8 mouse cellular contexts compared by ENCODE assay signal in genomic region chr17:27202919-27203357, GRCm38 (mm10). TPM values are rescaled to one million over a fixed set of nuclear protein-coding genes. Genes with fewer than 3 reads are reported as not detected.
DNase-seq lines count a peak whose midpoint lies in the region; ATAC-seq and TF ChIP-seq lines count a peak whose summit lies in the region.

No protein-coding gene starts in this region.

- no peak for ATAC-seq in heart, embryonic 14.5 days (ENCODE audit: insufficient number of reproducible peaks, insufficient read depth, low FRiP score, low read depth)
- ATAC-seq in hindbrain, embryonic 13.5 days (ENCODE audit: low FRiP score): no peak
- no peak for ATAC-seq in midbrain, embryonic 13.5 days

- H3K4me3 ChIP-seq in heart, embryonic 14.5 days (ENCODE audit: control insufficient read depth in 1 of 2, insufficient read depth in 1 of 2, low read depth in 1 of 2, low read length in 2 of 2): peak overlapping the region; percentile 83 to 96
- H3K4me3 ChIP-seq in MEL (ENCODE audit: control insufficient read depth in 1 of 2, insufficient read depth in 1 of 2, low read depth in 2 of 2, low read length in 2 of 2): peak overlapping the region; percentile 83 to 98
- peak overlapping the region; percentile 93 for H3K4me3 ChIP-seq in hindbrain, embryonic 13.5 days
- peak overlapping the region; percentile 90 for H3K4me3 ChIP-seq in midbrain, embryonic 13.5 days (replicated peaks)

- peak overlapping the region; percentile 95 for H3K4me2 ChIP-seq in heart, embryonic 14.5 days (ENCODE audit: low read length)
- peak overlapping the region; percentile 92 for H3K4me2 ChIP-seq in hindbrain, embryonic 13.5 days
- peak overlapping the region; percentile 94 for H3K4me2 ChIP-seq in midbrain, embryonic 13.5 days (replicated peaks)

- peaks cover 45% of the 10 kb centered on the region for H3K36me3 ChIP-seq in heart, embryonic 14.5 days (ENCODE audit: control insufficient read depth, insufficient read depth, low read length)
- peaks cover 0 to 10% of the 10 kb centered on the region in 2 experiments; a peak in 3 of 4 replicates for H3K36me3 ChIP-seq in MEL (ENCODE audit: control insufficient read depth in 1 of 2, insufficient read depth in 2 of 2, low read length in 2 of 2)
- H3K36me3 ChIP-seq in hindbrain, embryonic 13.5 days: peaks cover 39% of the 10 kb centered on the region
- H3K36me3 ChIP-seq in midbrain, embryonic 13.5 days: peaks cover 43% of the 10 kb centered on the region

- TF ChIP-seq RAD21 in MEL (IDR thresholded peaks at IDR 0.05; ENCODE audit: low read depth, low read length): no peak

- intact Hi-C loops in heart, postnatal 10 days (cut with DNase I): loop anchor here (5.0 kb wide), 2 partner anchors 171 to 961 kb away; partner anchors contain the start of gene Fam234a
- intact Hi-C loops in gastrocnemius, postnatal 14 days (cut with DNase I; ENCODE audit: low total_unique reads): no loop called here

- H3K27ac ChIP-seq in heart, embryonic 14.5 days (replicated peaks in 1 of 2; ENCODE audit: control insufficient read depth in 1 of 2, insufficient read depth in 1 of 2, low read depth in 2 of 2, low read length in 2 of 2): peak overlapping the region in 1 of 2 experiments; percentile 93; a peak in 1 of 4 replicates
- H3K27ac ChIP-seq in MEL (ENCODE audit: control insufficient read depth, low read depth, low read length): peak overlapping the region; percentile 67
- peak overlapping the region; percentile 98 for H3K27ac ChIP-seq in hindbrain, embryonic 13.5 days
- peak overlapping the region; percentile 98 for H3K27ac ChIP-seq in midbrain, embryonic 13.5 days

- no peak for TF ChIP-seq CTCF in MEL (IDR thresholded peaks at IDR 0.05 in 2 of 3, conservative IDR thresholded peaks at IDR 0.05 in 1 of 3; ENCODE audit: control insufficient read depth in 1 of 3, insufficient read depth in 1 of 3, low read depth in 2 of 3, low read length in 3 of 3, poor library complexity in 1 of 3, severe bottlenecking in 1 of 3)

- DNase-seq in heart, postnatal 10 days: no peak
- DNase-seq in MEL (ENCODE audit: low read depth, low spot score): peak; percentile 64
- DNase-seq in embryo, embryonic 11 days: no peak
- DNase-seq in adrenal gland, postnatal 10 days: no peak
- DNase-seq in gastrocnemius, postnatal 14 days: no peak

- no peak for TF ChIP-seq POLR2A in MEL (IDR thresholded peaks at IDR 0.05; ENCODE audit: control insufficient read depth in 1 of 2, insufficient read depth in 1 of 2, low read depth in 1 of 2, low read length in 2 of 2, poor library complexity in 1 of 2)

- peaks cover 21% of the 10 kb centered on the region for H3K79me2 ChIP-seq in MEL (ENCODE audit: control insufficient read depth, insufficient read depth, low read length, poor library complexity)

- 51% methylated on average over 12 of the region's 14 CpGs for WGBS in heart, embryonic 14.5 days
- WGBS in hindbrain, embryonic 13.5 days: 47% methylated on average over 14 of the region's 14 CpGs
- 44% methylated on average over 13 of the region's 14 CpGs for WGBS in midbrain, embryonic 13.5 days

- peak overlapping the region; percentile 97 for H3K9ac ChIP-seq in heart, embryonic 14.5 days (ENCODE audit: low read length)
- peak overlapping the region; percentile 98 for H3K9ac ChIP-seq in MEL (ENCODE audit: control insufficient read depth, low read depth, low read length, poor library complexity, severe bottlenecking)
- H3K9ac ChIP-seq in hindbrain, embryonic 13.5 days: peak overlapping the region; percentile 99
- peak overlapping the region; percentile 99 for H3K9ac ChIP-seq in midbrain, embryonic 13.5 days (replicated peaks)

- H3K9me3 ChIP-seq in heart, embryonic 14.5 days (ENCODE audit: control insufficient read depth, low read length): 0 out of 2 replicates have a peak, but pooled peaks cover 2% of the 10 kb centered on the region
- H3K9me3 ChIP-seq in MEL (replicated peaks; ENCODE audit: insufficient read depth, low read length): no peaks in the 10 kb centered on the region
- H3K9me3 ChIP-seq in hindbrain, embryonic 13.5 days: no peaks in the 10 kb centered on the region
- H3K9me3 ChIP-seq in midbrain, embryonic 13.5 days: no peaks in the 10 kb centered on the region

- no peak for TF ChIP-seq EP300 in MEL (IDR thresholded peaks at IDR 0.05; ENCODE audit: low read depth in 1 of 2, low read length in 2 of 2)

- no peaks in the 10 kb centered on the region for H3K27me3 ChIP-seq in heart, embryonic 14.5 days (ENCODE audit: control insufficient read depth, insufficient read depth, low read length)
- H3K27me3 ChIP-seq in MEL (ENCODE audit: control insufficient read depth in 1 of 2, insufficient read depth in 2 of 2, low read length in 2 of 2): no peaks in the 10 kb centered on the region
- no peaks in the 10 kb centered on the region for H3K27me3 ChIP-seq in hindbrain, embryonic 13.5 days
- H3K27me3 ChIP-seq in midbrain, embryonic 13.5 days: no peaks in the 10 kb centered on the region

- peaks cover 5 to 12% of the 10 kb centered on the region in 2 experiments; a peak in 3 of 4 replicates for H3K4me1 ChIP-seq in heart, embryonic 14.5 days (ENCODE audit: control insufficient read depth in 2 of 2, insufficient read depth in 2 of 2, low read length in 2 of 2)
- peaks cover 3 to 15% of the 10 kb centered on the region in 2 experiments; a peak in 3 of 4 replicates for H3K4me1 ChIP-seq in MEL (ENCODE audit: control insufficient read depth in 1 of 2, insufficient read depth in 2 of 2, low read length in 2 of 2)
- H3K4me1 ChIP-seq in hindbrain, embryonic 13.5 days (replicated peaks): peaks cover 66% of the 10 kb centered on the region
- H3K4me1 ChIP-seq in midbrain, embryonic 13.5 days (replicated peaks): peaks cover 58% of the 10 kb centered on the region

TF ChIP-seq in MEL, 35 proteins besides CTCF, POLR2A, EP300 and RAD21:
- 0 out of 2 replicates have a peak, but pooled peaks have one; percentile 9 for TF ChIP-seq BHLHE40 (IDR thresholded peaks at IDR 0.05; ENCODE audit: borderline replicate concordance, low read depth, low read length)
- TF ChIP-seq KAT2A (conservative IDR thresholded peaks at IDR 0.05; ENCODE audit: low read depth, low read length): 0 out of 2 replicates have a peak, but pooled peaks have one; percentile 8
- no peak for TF ChIP-seq MEF2A (IDR thresholded peaks at IDR 0.05; ENCODE audit: extremely low read depth, insufficient replicate concordance, low read depth, low read length, poor library complexity, severe bottlenecking)
- peak; percentile 78 for TF ChIP-seq ZNF384 (IDR thresholded peaks at IDR 0.05; ENCODE audit: low read depth, low read length)
- TF ChIP-seq MAZ (IDR thresholded peaks at IDR 0.05; ENCODE audit: low read depth, low read length): 0 out of 2 replicates have a peak, but pooled peaks have one; percentile 21
- TF ChIP-seq USF1 (IDR thresholded peaks at IDR 0.05; ENCODE audit: low read depth, low read length): 0 out of 2 replicates have a peak, but pooled peaks have one; percentile 7
- TF ChIP-seq CHD1 (IDR thresholded peaks at IDR 0.05; ENCODE audit: low read depth, low read length): no peak; the same call in 1 of the 2 replicates
TF ChIP-seq in MEL: peak in this region for 5.

RNA-seq across cellular contexts. Expression of gene Lemd2, which starts 1.3 kb away (rescaled TPM):
- 9.1 and 12.8 TPM in 2 replicates for polyA plus RNA-seq in heart, embryonic 14.5 days (2014; fragmentation: Nextera tagmentation; extraction: Ambion mirVana)
- total RNA-seq in heart, postnatal 10 days (2021): 10 to 100 TPM; 32.3 to 32.6 TPM
- total RNA-seq in MEL (2012; rRNA removed): 35.5 and 46.8 TPM in 2 replicates
- polyA plus RNA-seq in MEL (2012; ENCODE audit: insufficient read depth in 1 of 2, insufficient read length in 2 of 2, low read depth in 1 of 2, low replicate concordance in 2 of 2, missing spikeins in 1 of 2): 10 to 100 TPM in 1 of 2 experiments, not detected in 1; 59.7 TPM
- polyA plus RNA-seq in hindbrain, embryonic 13.5 days (2015; fragmentation: Nextera tagmentation; extraction: Ambion mirVana): 19.0 and 19.9 TPM in 2 replicates
- polyA plus RNA-seq in midbrain, embryonic 13.5 days (2015; fragmentation: Nextera tagmentation; extraction: Ambion mirVana): 16.5 and 24.0 TPM in 2 replicates
- total RNA-seq in adrenal gland, postnatal 10 days (2021): 10 to 100 TPM; 42.5 to 51.3 TPM
- 10 to 100 TPM; 17.8 to 18.0 TPM for total RNA-seq in gastrocnemius, postnatal 14 days (2021)

RNA-seq across cellular contexts. Expression of gene Ip6k3, which starts 35.3 kb away (rescaled TPM):
- polyA plus RNA-seq in heart, embryonic 14.5 days (2014; fragmentation: Nextera tagmentation; extraction: Ambion mirVana): 0.22 and 0.32 TPM in 2 replicates
- total RNA-seq in heart, postnatal 10 days (2021): 1 to 10 TPM; 9.2 to 10.0 TPM
- total RNA-seq in MEL (2012; rRNA removed): not detected in 2 replicates
- not detected for polyA plus RNA-seq in MEL (2012; ENCODE audit: insufficient read depth in 1 of 2, insufficient read length in 2 of 2, low read depth in 1 of 2, low replicate concordance in 2 of 2, missing spikeins in 1 of 2)
- polyA plus RNA-seq in hindbrain, embryonic 13.5 days (2015; fragmentation: Nextera tagmentation; extraction: Ambion mirVana): 0.45 and 0.58 TPM in 2 replicates
- polyA plus RNA-seq in midbrain, embryonic 13.5 days (2015; fragmentation: Nextera tagmentation; extraction: Ambion mirVana): 0.22 and 0.46 TPM in 2 replicates
- total RNA-seq in adrenal gland, postnatal 10 days (2021): 1 to 10 TPM; 2.3 to 6.1 TPM
- 100 to 1,000 TPM in 1 of 2 experiments, 10 to 100 TPM in 1; 91.4 to 128 TPM for total RNA-seq in gastrocnemius, postnatal 14 days (2021)

Comparison
In these comparisons a context has a peak if more than half of its experiments do, and no peak if none do; other contexts are left out.
1. RNA of gene Ip6k3, which starts 35.3 kb away (total RNA-seq): 91.4 to 128 TPM in gastrocnemius, postnatal 14 days; 9.2 to 10.0 TPM in heart, postnatal 10 days, 2.3 to 6.1 TPM in adrenal gland, postnatal 10 days and not detected in MEL; every median in the first group is over 4 times any median in the second.
2. Peak in every context shown above with its lines, with median percentiles within 50 percentile points of each other: H3K4me2 ChIP-seq, H3K4me3 ChIP-seq and H3K9ac ChIP-seq.